Mouse (Mus musculus): ENCODE data around the gene AI467606.

DNA sequence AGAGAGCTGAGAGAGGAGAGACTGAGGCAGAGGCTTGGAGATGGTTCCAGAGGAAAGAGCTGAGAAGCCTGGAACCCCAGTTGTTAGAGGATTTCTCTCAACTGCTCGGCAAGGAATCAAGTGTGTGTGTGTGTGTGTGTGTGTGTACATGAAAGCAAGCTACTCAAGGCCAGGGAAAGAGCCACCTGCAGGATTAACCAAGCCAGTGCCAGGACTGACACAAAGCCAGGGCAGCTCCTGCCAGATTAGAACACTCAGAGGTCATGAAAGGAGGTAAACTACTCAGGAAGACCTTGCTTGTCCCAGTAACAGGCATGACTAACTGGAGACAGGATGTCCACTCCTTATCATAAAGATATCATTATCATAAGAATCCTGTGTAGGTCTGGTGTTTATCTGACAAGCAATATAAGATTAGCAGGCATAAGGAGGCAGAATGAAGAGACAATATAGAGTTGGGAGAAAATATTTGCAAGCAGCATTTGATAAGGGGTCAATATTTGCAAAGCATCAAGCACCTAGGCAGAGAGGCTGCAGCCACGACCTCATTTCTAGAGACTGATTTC lies 10.4 kb downstream of the AI467606 start:
- no peak for TF ChIP-seq CTCF (IDR thresholded peaks at IDR 0.05; ENCODE audit: borderline replicate concordance, insufficient read depth, low read depth, low read length)
- TF ChIP-seq POLR2A (IDR thresholded peaks at IDR 0.05; ENCODE audit: borderline replicate concordance, insufficient read depth, low read length): no peak
